Mouse (Mus musculus) frontal cortex, adult (tissue): ENCODE measurements around the gene Rab7b.

Experiments
- ATAC-seq: cut with Nextera tagmentation; 2 replicates; pipeline ENCODE4 v1.9.2; 2017; ENCODE audit warnings: mild to moderate bottlenecking, moderate library complexity, mixed read lengths; ENCODE audit not compliant: low TSS enrichment

The Rab7b gene

GRCm38 (mm10) chr1:131696325-131696724 is 7.8 kb downstream of the Rab7b start:
- ATAC-seq = peak; percentile 57

- ATAC-seq = no peak
Observed at GRCm38 (mm10) chr1:131698770-131699169, 10.3 kb downstream of the Rab7b start.

GRCm38 (mm10) chr1:131699642-131700041 is 11.1 kb downstream of the Rab7b start:
- no peak for ATAC-seq

GRCm38 (mm10) chr1:131700447-131700846 is 12.0 kb downstream of the Rab7b start:
- ATAC-seq = no peak

- no peak for ATAC-seq
Observed at GRCm38 (mm10) chr1:131701391-131701790, 12.9 kb downstream of the Rab7b start.

- ATAC-seq = no peak
Observed at GRCm38 (mm10) chr1:131702094-131702766, 13.7 kb downstream of the Rab7b start.

- no peak for ATAC-seq
Observed at GRCm38 (mm10) chr1:131703482-131703881, 15.0 kb downstream of the Rab7b start.

GRCm38 (mm10) chr1:131708338-131708737 is 19.8 kb downstream of the Rab7b start:
- ATAC-seq = peak; percentile 81

- ATAC-seq = no peak
Observed at GRCm38 (mm10) chr1:131711518-131711917, 23.0 kb downstream of the Rab7b start.

- peak; percentile 91 for ATAC-seq
Observed at GRCm38 (mm10) chr1:131712386-131712785, 23.9 kb downstream of the Rab7b start.

GRCm38 (mm10) chr1:131714388-131715337 is 26.2 kb downstream of the Rab7b start:
- ATAC-seq = no peak

GRCm38 (mm10) chr1:131718952-131719694 is 30.6 kb downstream of the Rab7b start:
- no peak for ATAC-seq

- no peak for ATAC-seq
Observed at GRCm38 (mm10) chr1:131721989-131722388, 33.5 kb downstream of the Rab7b start.

- ATAC-seq = no peak
Observed at GRCm38 (mm10) chr1:131723549-131723948, 35.1 kb downstream of the Rab7b start.

- ATAC-seq = no peak
Observed at GRCm38 (mm10) chr1:131726586-131726985, 38.1 kb downstream of the Rab7b start.

- ATAC-seq = no peak
Observed at GRCm38 (mm10) chr1:131730639-131731437, 42.3 kb downstream of the Rab7b start.

- ATAC-seq = no peak
Observed at GRCm38 (mm10) chr1:131733474-131734180, 45.1 kb downstream of the Rab7b start.

- no peak for ATAC-seq
Observed at GRCm38 (mm10) chr1:131734657-131735273, 46.3 kb downstream of the Rab7b start.

GRCm38 (mm10) chr1:131736494-131736893 is 48.0 kb downstream of the Rab7b start:
- 0 out of 2 replicates have a peak, but pooled peaks have one; percentile 5 for ATAC-seq

GRCm38 (mm10) chr1:131737269-131737668 is 48.8 kb downstream of the Rab7b start:
- peak; percentile 98 for ATAC-seq
